Mouse (Mus musculus) spleen, adult 2 months (tissue): Measurements from ENCODE around the gene Chaf1a.

ENCODE experiments used
- CTCF ChIP-seq: fragments of 200-500 bp; IDR thresholded peaks from 2 replicates; pipeline ENCODE4 v1.5.1; 2011; ENCODE audit warnings: mild to moderate bottlenecking, inconsistent platforms; ENCODE audit not compliant: insufficient read depth, insufficient read length, insufficient replicate concordance; ENCODE audit errors: extremely low read depth
- POLR2A ChIP-seq: fragments of 200-500 bp; IDR thresholded peaks from 2 replicates; pipeline ENCODE4 v1.6.1; 2011; ENCODE audit warnings: low read depth, low read length, inconsistent platforms

- peak; percentile 97 for TF ChIP-seq CTCF
- TF ChIP-seq POLR2A = no peak
These were observed 29.6 kb upstream of the Chaf1a start for GRCm38 (mm10) chr17:56010681-56011080.
